Mouse (Mus musculus) midbrain, embryonic 10.5 days (tissue): ENCODE measurements around the gene Gm10392. TPM values are rescaled to one million over a fixed set of nuclear protein-coding genes. Genes with fewer than 3 reads are reported as not detected.

Experiments
- DNase-seq: peaks from one replicate; pipeline ENCODE4 v3.0.0-alpha.2; 2017; ENCODE audit warnings: low spot score
- H3K27ac ChIP-seq: fragments of 300-500 bp; sonication (generic); replicated peaks from 2 replicates; pipeline ENCODE4 v1.5.1; 2016; ENCODE audit warnings: mild to moderate bottlenecking
- H3K27me3 ChIP-seq: fragments of 300-500 bp; sonication (generic); 2 replicates; pipeline ENCODE4 v1.6.1; 2016; ENCODE audit warnings: low read depth, mild to moderate bottlenecking; ENCODE audit not compliant: poor library complexity, severe bottlenecking
- H3K36me3 ChIP-seq: fragments of 300-500 bp; sonication (generic); 2 replicates; pipeline ENCODE4 v1.6.1; 2016; ENCODE audit warnings: mild to moderate bottlenecking, moderate library complexity
- H3K4me1 ChIP-seq: fragments of 300-500 bp; sonication (generic); 2 replicates; pipeline ENCODE4 v1.6.1; 2016
- H3K4me3 ChIP-seq: fragments of 300-500 bp; sonication (generic); 2 replicates; pipeline ENCODE4 v1.5.1; 2016; ENCODE audit warnings: mild to moderate bottlenecking, moderate library complexity
- H3K9me3 ChIP-seq: fragments of 300-500 bp; sonication (generic); replicated peaks from 2 replicates; pipeline ENCODE4 v1.6.1; 2016; ENCODE audit warnings: mild to moderate bottlenecking
- WGBS: fragments of 180-500 bp; shearing (Covaris S2); methylation state at CpG from one replicate; pipeline ENCODE4 v1.1.7; 2016; 5-methylcytosine and 5-hydroxymethylcytosine counted together
- polyA plus RNA-seq: library from polyadenylated mRNA; unstranded; fragments of >200 nt; fragmentation: Nextera tagmentation; extraction: Ambion mirVana; gene quantifications from 2 replicates; pipeline ENCODE4 v1.2.1, GENCODE M21; 2016

Gene Gm10392
- polyA plus RNA-seq, 1 experiment from 2014 or later = 0.12 TPM

- Histone ChIP-seq H3K27ac (no peak overlapping the region), H3K27me3 (peaks cover 21% of the 10 kb centered on the region), H3K4me3 (0 out of 2 replicates have a peak overlapping the region, but pooled peaks have one; percentile 2), H3K9me3 (no peaks in the 10 kb centered on the region), H3K36me3 (peaks cover 99% of the 10 kb centered on the region), H3K4me1 (peaks cover 29% of the 10 kb centered on the region)
- WGBS = 91% methylated on average over 22 of the region's 22 CpGs
- no peak for DNase-seq
Measured at GRCm38 (mm10) chr11:77505291-77505980, 13.6 kb downstream of the Gm10392 start.

- peaks cover 40% of the 10 kb centered on the region for H3K4me1 ChIP-seq
Measured at GRCm38 (mm10) chr11:77504377-77504776, 14.6 kb downstream of the Gm10392 start.

GRCm38 (mm10) chr11:77503511-77503910, 15.5 kb downstream of the Gm10392 start:
- Histone ChIP-seq H3K4me3 (no peak overlapping the region), H3K27ac (no peak overlapping the region), H3K4me1 (peaks cover 42% of the 10 kb centered on the region), H3K27me3 (peaks cover 3% of the 10 kb centered on the region), H3K36me3 (peaks cover 99% of the 10 kb centered on the region), H3K9me3 (no peaks in the 10 kb centered on the region)
- no peak for DNase-seq
- 70% methylated on average over 3 of the region's 3 CpGs for WGBS

More at GRCm38 (mm10) chr11:77504377-77504776, 14.6 kb downstream of the Gm10392 start:
- peaks cover 11% of the 10 kb centered on the region for H3K27me3 ChIP-seq
- H3K9me3 ChIP-seq = no peaks in the 10 kb centered on the region
- H3K27ac ChIP-seq = no peak overlapping the region
- WGBS = 96% methylated on average over 19 of the region's 19 CpGs
- peaks cover 100% of the 10 kb centered on the region for H3K36me3 ChIP-seq
- DNase-seq = no peak
- no peak overlapping the region for H3K4me3 ChIP-seq

- Histone ChIP-seq H3K9me3 (no peaks in the 10 kb centered on the region), H3K27ac (no peak overlapping the region; the same call in 1 of the 2 replicates), H3K27me3 (no peaks in the 10 kb centered on the region), H3K4me3 (no peak overlapping the region), H3K36me3 (peaks cover 89% of the 10 kb centered on the region), H3K4me1 (peaks cover 42% of the 10 kb centered on the region)
- DNase-seq = no peak
- 85% methylated on average over 6 of the region's 6 CpGs for WGBS
Measured at GRCm38 (mm10) chr11:77502481-77502880, 16.5 kb downstream of the Gm10392 start.

- H3K9me3 ChIP-seq = no peaks in the 10 kb centered on the region
- DNase-seq = no peak
- no peak overlapping the region for H3K4me3 ChIP-seq
- peaks cover 43% of the 10 kb centered on the region for H3K4me1 ChIP-seq
- 96% methylated on average over 4 of the region's 4 CpGs for WGBS
- no peaks in the 10 kb centered on the region for H3K27me3 ChIP-seq
- no peak overlapping the region for H3K27ac ChIP-seq
- H3K36me3 ChIP-seq = peaks cover 86% of the 10 kb centered on the region
Measured at GRCm38 (mm10) chr11:77501971-77502370, 17.0 kb downstream of the Gm10392 start.

GRCm38 (mm10) chr11:77501392-77501791, 17.6 kb downstream of the Gm10392 start:
- H3K36me3 ChIP-seq = peaks cover 83% of the 10 kb centered on the region
- peaks cover 48% of the 10 kb centered on the region for H3K4me1 ChIP-seq
- no peaks in the 10 kb centered on the region for H3K27me3 ChIP-seq
- no peak overlapping the region for H3K4me3 ChIP-seq
- no peaks in the 10 kb centered on the region for H3K9me3 ChIP-seq
- peak; percentile 64 for DNase-seq
- no peak overlapping the region for H3K27ac ChIP-seq
- WGBS = 35% methylated on average over 5 of the region's 5 CpGs

- Histone ChIP-seq H3K4me3 (0 out of 2 replicates have a peak overlapping the region, but pooled peaks have one; percentile 3), H3K27ac (0 out of 2 replicates have a peak overlapping the region, but pooled peaks have one; percentile 23), H3K27me3 (no peaks in the 10 kb centered on the region), H3K4me1 (peaks cover 56% of the 10 kb centered on the region), H3K36me3 (peaks cover 75% of the 10 kb centered on the region), H3K9me3 (no peaks in the 10 kb centered on the region)
- no peak for DNase-seq
- 90% methylated on average over 17 of the region's 17 CpGs for WGBS
Measured at GRCm38 (mm10) chr11:77500361-77501325, 18.4 kb downstream of the Gm10392 start.

- Histone ChIP-seq H3K27ac (no peak overlapping the region), H3K4me1 (peaks cover 68% of the 10 kb centered on the region), H3K36me3 (peaks cover 62% of the 10 kb centered on the region), H3K4me3 (no peak overlapping the region), H3K9me3 (no peaks in the 10 kb centered on the region), H3K27me3 (no peaks in the 10 kb centered on the region)
- 92% methylated on average over 7 of the region's 7 CpGs for whole genome bisulfite sequencing
- no peak for DNase-seq
Measured at GRCm38 (mm10) chr11:77499354-77499753, 19.6 kb downstream of the Gm10392 start.

- Histone ChIP-seq H3K9me3 (no peaks in the 10 kb centered on the region), H3K4me1 (peaks cover 77% of the 10 kb centered on the region), H3K4me3 (peak overlapping the region; percentile 36), H3K36me3 (peaks cover 54% of the 10 kb centered on the region), H3K27ac (peak overlapping the region; percentile 81), H3K27me3 (no peaks in the 10 kb centered on the region)
- 69% methylated on average over 12 of the region's 12 CpGs for WGBS
- no peak for DNase-seq
Measured at GRCm38 (mm10) chr11:77498261-77499139, 20.5 kb downstream of the Gm10392 start.

GRCm38 (mm10) chr11:77497851-77498250, 21.1 kb downstream of the Gm10392 start:
- H3K27me3 ChIP-seq = no peaks in the 10 kb centered on the region
- WGBS = 10% methylated on average over 4 of the region's 4 CpGs
- H3K4me1 ChIP-seq = peaks cover 79% of the 10 kb centered on the region
- peak; percentile 55 for DNase-seq
- peak overlapping the region; percentile 81 for H3K27ac ChIP-seq
- H3K9me3 ChIP-seq = no peaks in the 10 kb centered on the region
- peaks cover 47% of the 10 kb centered on the region for H3K36me3 ChIP-seq
- H3K4me3 ChIP-seq = peak overlapping the region; percentile 36

- WGBS = 13% methylated on average over 6 of the region's 6 CpGs
- no peaks in the 10 kb centered on the region for H3K9me3 ChIP-seq
- peak; percentile 78 for DNase-seq
- H3K27me3 ChIP-seq = no peaks in the 10 kb centered on the region
- peak overlapping the region; percentile 81 for H3K27ac ChIP-seq
- peaks cover 84% of the 10 kb centered on the region for H3K4me1 ChIP-seq
- H3K4me3 ChIP-seq = peak overlapping the region; percentile 36
- peaks cover 42% of the 10 kb centered on the region for H3K36me3 ChIP-seq
Measured at GRCm38 (mm10) chr11:77497341-77497756, 21.6 kb downstream of the Gm10392 start.

GRCm38 (mm10) chr11:77495507-77495906, 23.5 kb downstream of the Gm10392 start:
- Histone ChIP-seq H3K36me3 (peaks cover 24% of the 10 kb centered on the region), H3K27me3 (0 out of 2 replicates have a peak, but pooled peaks cover 5% of the 10 kb centered on the region), H3K4me3 (no peak overlapping the region), H3K4me1 (peaks cover 95% of the 10 kb centered on the region), H3K9me3 (no peaks in the 10 kb centered on the region), H3K27ac (peak overlapping the region; percentile 24; the same call in 1 of the 2 replicates)
- no peak for DNase-seq
